Mouse (Mus musculus): ENCODE measurements at regions not wholly inside any gene's neighbourhood (a gene's known extent, or its start where the extent isn't known, plus 50 kb on each side); places are given as distances from the start of the nearest gene placed in this dataset.

DNA sequence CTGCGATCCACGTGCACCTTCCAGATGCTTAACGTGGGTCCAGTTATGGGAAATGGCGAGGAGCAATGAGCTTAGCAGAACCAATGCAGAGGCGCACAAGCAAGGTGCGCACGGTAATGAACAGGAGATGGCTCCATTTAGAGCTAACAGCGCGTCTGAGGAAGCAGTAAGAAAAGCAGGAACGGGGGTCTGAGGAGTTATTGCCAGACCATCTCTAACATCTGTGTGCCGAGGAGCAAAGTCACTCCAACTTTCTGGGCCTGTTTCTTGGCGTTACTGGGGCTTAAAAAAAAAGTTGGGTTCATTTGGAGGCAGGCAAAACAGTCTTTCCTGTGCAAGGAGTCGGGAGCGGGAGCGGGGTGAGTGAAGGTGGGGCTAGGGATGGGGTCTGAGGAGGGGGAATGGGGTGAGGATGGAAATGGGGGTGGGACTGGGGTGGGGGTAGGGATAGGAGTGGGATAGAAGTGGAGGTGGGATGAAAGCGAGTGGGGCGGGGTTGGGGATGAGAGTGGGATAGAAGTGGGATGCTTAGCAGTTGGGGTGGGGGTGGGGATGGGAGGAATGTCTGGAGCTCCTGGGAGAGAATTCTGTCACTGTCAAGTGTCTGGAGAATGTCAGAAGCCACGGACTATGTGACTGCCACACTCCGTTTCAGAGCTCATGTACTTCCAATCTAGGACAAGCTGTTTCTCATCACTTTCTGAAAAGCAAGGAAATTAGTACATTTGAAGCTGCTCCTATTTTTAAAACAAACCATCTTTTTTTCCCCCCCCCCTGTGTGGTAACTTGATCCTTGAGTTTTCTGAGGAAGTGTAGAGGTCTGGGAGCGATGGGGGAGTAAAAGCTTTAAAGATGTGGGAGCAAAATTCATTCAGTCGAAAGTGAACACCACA, 225.6 kb upstream of the Ccdc122 start:
- in situ Hi-C loops (cut with MboI; ENCODE audit: low pct_unique_long_range_greater_than_20kb in 1 of 2, low sequenced_read_pairs in 2 of 2, unreplicated experiment in 1 of 2), result no loop called here

DNA sequence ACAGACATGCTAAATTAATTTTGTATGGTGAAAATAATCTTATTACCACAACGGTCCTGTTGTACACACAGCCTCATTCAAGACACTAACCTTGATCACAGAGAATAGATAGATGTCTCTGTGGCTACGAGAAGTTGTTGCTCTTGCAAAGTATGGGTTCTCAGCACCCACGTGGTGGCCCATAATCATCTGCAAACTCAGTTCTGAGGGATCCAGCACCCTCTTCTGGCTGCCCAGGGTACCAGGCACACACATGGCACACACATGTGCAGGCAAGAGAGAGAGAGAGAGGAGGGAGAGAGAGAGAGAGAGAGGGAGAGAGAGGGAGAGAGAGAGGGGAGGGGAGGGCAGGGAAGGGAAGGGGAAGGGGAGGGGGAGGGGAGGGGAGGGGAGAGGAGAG, 226.5 kb upstream of the Ccdc122 start:
- in situ Hi-C loops (cut with MboI; ENCODE audit: low pct_unique_long_range_greater_than_20kb in 1 of 2, low sequenced_read_pairs in 2 of 2, unreplicated experiment in 1 of 2), result no loop called here

DNA sequence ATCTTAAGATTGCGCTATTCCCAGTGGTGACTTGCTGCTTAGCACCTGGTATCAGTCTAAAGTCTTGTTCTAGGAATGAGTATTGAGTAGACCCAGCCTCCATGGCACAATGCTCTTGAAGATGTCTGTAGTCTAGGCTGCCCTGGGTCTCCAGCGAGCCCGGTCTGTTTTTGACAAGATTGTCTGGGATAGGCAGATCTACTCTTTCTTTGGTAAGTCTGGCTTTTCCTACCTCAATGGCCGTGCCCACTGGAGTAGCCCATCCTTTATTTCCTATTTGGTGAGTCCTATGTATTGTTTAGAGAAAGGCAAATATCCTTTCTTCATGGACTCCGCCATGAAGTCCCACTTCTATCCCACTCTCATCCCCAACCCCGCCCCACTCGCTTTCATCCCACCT, 227.2 kb upstream of the Ccdc122 start:
- in situ Hi-C loops (cut with MboI; ENCODE audit: low pct_unique_long_range_greater_than_20kb in 1 of 2, low sequenced_read_pairs in 2 of 2, unreplicated experiment in 1 of 2), result no loop called here

GRCm38 (mm10) chr14:76805151-76805785, 231.3 kb upstream of the Ccdc122 start:
- in situ Hi-C loops (cut with MboI; ENCODE audit: low pct_unique_long_range_greater_than_20kb in 1 of 2, low sequenced_read_pairs in 2 of 2, unreplicated experiment in 1 of 2), result no loop called here

GRCm38 (mm10) chr14:76804447-76805150, 232.0 kb upstream of the Ccdc122 start:
- in situ Hi-C loops (cut with MboI; ENCODE audit: low pct_unique_long_range_greater_than_20kb in 1 of 2, low sequenced_read_pairs in 2 of 2, unreplicated experiment in 1 of 2), result no loop called here

DNA sequence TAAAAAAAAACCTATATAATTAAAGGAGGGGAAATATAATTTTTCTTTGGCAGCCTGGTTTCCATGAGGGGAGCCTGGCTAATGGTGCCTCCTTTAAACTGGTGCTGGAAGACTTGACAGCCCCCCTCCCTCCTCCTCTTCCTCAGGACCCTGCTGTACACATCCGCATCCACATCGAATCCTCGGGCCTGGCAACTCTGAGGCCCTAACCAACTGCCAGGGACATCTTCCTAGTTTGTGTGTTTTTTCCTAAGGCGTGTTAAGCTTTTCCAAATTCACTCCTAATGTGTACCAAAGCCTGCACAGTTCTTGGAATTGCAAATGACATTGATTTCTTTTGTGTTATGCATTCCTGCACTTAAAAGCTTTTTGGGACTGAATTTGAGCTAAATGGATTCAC, 236.4 kb upstream of the Ccdc122 start:
- in situ Hi-C loops (cut with MboI; ENCODE audit: low pct_unique_long_range_greater_than_20kb in 1 of 2, low sequenced_read_pairs in 2 of 2, unreplicated experiment in 1 of 2), result no loop called here

- in situ Hi-C loops (cut with MboI; ENCODE audit: low pct_unique_long_range_greater_than_20kb in 1 of 2, low sequenced_read_pairs in 2 of 2, unreplicated experiment in 1 of 2), result no loop called here
Measured at GRCm38 (mm10) chr14:76799741-76800140, 236.8 kb upstream of the Ccdc122 start.

DNA sequence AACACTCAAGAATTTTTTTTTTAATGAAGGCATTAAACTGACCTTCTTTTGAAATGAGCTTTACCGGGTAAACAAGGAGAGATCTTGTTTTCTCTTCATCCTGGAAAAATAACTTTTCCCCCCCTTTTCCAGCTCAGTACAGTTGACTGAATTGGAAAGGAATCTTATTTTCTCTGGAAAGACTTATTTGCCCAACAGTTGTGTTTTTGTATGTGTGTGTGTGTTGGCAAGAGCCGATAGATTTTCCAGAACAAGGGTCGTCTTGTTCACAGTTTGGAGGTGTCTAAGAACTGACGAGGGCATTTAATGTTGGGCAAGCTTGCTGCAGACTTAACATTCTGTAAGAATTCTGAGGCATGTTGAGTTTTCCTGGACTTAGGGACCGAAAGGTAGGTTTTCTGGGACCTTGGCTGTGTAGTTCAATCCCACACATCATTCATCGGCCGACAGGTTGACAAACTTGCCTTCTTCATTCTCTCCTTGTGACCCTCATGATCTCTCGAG, 237.6 kb upstream of the Ccdc122 start:
- in situ Hi-C loops (cut with MboI; ENCODE audit: low pct_unique_long_range_greater_than_20kb in 1 of 2, low sequenced_read_pairs in 2 of 2, unreplicated experiment in 1 of 2), result no loop called here

DNA sequence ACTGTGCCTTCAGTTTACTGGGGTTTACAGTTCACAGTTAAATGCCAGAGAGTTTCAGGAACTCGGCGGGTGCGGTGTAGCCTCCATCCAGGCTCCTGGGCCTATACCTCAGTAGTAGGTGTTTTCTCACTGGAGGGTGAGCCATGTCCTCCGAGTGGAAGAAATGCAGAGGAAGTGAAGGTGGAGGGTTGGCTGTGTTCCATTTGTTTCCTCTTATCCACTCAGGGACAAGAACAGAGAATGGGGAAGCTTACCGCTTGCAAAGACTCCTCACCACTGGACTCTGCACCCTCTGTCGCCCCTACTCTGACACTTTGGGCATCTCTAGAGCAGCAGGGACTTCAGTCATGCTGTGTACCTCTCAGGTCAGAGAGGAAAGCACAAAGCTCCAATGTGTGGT, 238.1 kb upstream of the Ccdc122 start:
- in situ Hi-C loops (cut with MboI; ENCODE audit: low pct_unique_long_range_greater_than_20kb in 1 of 2, low sequenced_read_pairs in 2 of 2, unreplicated experiment in 1 of 2), result no loop called here

DNA sequence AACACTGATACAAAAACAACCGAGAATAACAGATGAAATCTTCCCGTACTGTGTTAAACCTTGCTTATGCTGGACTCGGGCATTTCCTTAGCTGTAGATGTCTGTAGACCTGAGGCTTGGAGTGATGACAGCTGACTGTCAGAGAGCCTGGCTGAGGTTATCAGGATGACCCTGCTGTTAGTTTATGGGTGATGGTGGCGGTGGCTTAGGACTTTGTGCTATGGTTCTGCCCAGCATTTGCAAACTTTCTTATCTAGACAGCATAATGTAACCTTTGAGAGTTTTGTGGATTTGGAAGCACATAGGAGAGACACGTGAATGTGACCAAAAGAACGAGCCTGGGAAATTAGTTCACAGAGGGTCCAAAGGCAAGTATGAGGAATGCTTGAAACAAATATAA, 239.1 kb upstream of the Ccdc122 start:
- in situ Hi-C loops (cut with MboI; ENCODE audit: low pct_unique_long_range_greater_than_20kb in 1 of 2, low sequenced_read_pairs in 2 of 2, unreplicated experiment in 1 of 2), result no loop called here

DNA sequence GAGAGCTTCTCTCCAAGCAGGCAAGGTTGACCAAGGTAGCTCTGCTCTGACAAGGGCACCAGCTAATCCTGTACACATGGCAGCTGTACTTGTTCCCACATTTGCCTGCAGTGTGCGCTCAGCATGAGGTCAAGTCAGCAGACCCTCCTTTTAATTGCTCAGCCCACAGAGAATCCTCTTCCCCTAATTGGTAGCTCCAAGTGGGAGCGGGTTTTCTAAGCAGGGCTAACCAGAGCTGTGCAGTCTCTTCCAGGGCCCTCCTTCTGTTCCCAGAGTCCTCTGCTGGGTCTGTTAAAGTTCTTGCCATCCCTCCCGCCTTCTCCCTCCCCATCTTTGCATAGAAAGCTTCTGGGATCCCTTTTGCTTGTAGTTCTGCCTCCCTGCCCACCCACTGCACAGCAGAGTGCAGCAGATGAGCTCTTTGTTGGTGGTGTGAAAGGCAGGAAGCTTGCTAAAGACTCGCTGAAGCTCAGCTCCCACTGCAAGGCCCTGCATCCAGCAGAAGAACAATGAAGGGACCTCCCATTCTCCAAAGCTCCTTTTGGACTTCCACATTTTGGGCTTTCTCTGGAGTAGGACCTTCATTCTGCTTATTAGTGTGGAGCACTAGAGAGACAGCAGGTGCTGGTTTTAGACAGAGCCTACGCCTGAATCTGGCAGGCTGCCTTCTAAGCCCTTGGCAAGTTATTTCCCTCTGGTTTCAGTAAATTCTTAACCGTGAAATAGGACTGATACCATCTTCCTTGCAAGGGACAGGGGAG, 235.3 kb upstream of the Serp2 start:
- in situ Hi-C loops (cut with MboI; ENCODE audit: low pct_unique_long_range_greater_than_20kb in 1 of 2, low sequenced_read_pairs in 2 of 2, unreplicated experiment in 1 of 2), result no loop called here

DNA sequence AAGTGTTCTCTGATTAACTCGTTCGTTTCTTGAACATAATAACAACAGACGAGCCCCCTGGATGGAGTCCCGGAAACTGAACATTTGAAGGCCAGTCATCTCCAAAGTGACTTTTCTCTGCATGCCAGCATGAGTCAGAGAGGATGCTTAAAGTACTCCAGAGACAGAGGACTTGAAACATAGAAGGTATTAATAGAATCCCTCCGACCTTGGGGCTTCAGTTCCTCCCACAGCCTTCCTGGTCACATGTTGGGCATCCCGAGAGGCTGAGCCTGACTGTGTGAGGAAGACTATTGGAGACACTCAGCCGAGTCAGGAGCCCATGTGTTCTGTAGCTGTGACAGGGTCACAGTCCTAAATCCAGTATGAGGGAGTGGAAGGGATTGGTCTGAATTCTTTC, 232.7 kb upstream of the Serp2 start:
- in situ Hi-C loops (cut with MboI; ENCODE audit: low pct_unique_long_range_greater_than_20kb in 1 of 2, low sequenced_read_pairs in 2 of 2, unreplicated experiment in 1 of 2), result no loop called here

DNA sequence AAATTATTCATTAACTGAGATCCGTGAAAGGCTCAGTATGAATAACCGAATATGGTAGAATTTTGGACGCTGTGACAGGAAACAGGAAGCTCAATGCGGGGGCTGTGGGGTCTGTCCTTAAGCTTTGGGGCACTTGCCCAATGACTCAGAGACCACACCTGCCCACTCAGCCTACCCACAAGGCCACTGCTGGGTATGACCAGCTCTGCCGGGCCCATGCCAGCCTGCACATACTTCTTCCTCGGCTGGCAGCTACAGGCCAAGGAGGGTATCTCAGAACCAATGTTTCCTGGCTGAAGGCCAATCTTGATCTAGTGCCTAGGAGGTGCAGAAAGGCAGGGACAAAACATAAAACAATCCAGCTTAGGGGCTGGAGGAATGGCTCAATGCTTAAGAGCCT, 230.9 kb upstream of the Serp2 start:
- in situ Hi-C loops (cut with MboI; ENCODE audit: low pct_unique_long_range_greater_than_20kb in 1 of 2, low sequenced_read_pairs in 2 of 2, unreplicated experiment in 1 of 2), result no loop called here

GRCm38 (mm10) chr14:76786214-76786613, 229.5 kb upstream of the Serp2 start:
- in situ Hi-C loops (cut with MboI; ENCODE audit: low pct_unique_long_range_greater_than_20kb in 1 of 2, low sequenced_read_pairs in 2 of 2, unreplicated experiment in 1 of 2), result no loop called here

GRCm38 (mm10) chr14:76781524-76781880, 224.8 kb upstream of the Serp2 start:
- in situ Hi-C loops (cut with MboI; ENCODE audit: low pct_unique_long_range_greater_than_20kb in 1 of 2, low sequenced_read_pairs in 2 of 2, unreplicated experiment in 1 of 2), result no loop called here

DNA sequence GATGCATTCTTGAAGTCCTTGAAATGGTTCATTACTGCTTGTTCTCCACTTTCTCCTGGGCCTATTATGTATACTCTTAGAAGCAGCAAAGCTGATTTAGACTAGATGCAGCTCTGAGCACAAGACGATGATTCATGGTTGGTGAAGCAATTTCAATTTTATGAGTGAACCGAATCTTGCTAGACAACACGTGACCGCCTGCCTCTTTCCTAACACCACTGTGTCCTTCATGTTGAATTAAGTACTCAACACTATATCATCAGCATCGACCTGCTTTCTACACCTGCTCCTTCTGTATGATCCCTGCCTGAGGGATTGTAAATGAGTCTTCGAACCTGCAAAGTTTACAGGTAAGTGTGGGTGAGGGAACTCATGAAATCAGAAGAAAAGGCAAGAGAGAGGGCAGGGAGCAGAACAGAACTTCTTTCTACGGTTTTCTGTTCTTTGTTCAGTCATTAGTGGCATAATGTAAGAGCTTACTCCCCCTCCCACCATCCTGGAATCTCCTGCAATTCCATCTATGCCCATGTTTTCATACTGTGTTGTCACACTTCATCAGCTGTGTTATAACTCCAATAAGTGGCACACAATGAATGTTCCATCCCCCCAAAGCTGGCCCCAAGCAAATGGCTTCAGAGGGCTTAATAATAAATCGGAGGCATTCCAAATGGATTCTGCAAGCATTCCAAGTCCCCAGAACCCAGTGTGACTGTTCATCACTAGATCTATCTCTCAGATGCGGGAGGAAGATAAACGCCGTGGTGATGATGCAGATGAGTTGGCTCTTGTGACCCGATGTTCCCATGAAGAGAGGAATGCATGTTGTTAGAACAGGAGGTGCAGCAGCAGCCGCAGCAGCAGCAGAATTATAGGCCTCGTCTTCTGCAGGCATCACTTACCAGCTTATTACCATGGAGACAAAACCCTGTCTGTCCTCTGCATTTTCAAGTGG, 224.2 kb upstream of the Serp2 start:
- in situ Hi-C loops (cut with MboI; ENCODE audit: low pct_unique_long_range_greater_than_20kb in 1 of 2, low sequenced_read_pairs in 2 of 2, unreplicated experiment in 1 of 2), result no loop called here

DNA sequence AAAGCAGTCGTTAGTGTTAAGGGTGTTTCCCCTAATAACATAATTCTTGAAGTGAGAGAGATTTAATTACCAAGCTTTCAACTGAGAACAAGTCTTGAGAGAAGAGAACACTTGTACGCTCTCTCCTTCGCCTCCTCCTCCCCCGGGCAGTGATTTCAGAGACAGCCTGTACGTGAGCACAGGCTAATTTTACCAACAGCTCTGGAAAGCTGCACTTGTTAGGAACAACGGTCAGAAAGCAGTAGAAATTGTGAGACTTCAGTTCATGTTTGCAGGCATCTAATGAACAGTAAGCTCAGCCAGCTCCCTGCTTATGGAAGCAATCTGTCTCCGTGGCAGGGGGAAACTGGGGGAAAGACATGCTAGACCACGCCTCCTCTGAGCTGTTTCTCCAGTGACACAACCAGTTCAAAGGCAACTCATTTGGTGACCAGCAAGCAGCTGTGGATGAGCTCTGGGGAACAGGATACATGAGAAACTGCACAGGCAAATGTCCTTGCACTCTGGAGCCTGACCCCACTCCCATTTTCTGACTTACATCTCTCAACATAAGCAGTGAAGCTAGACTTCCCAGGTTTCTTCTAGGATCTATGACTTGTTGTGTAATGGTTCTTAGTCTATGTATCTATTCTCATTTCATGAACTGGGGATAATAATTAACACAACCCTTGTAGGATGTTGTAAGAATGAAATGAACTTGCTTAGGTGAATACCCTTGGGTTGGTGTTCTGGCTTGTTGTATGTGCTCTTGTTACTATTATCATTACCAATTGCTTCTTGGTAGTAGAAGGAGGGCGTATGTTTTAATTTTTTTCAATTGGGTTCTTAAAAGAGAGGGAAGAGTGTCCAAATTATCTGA, 222.1 kb upstream of the Serp2 start:
- in situ Hi-C loops (cut with MboI; ENCODE audit: low pct_unique_long_range_greater_than_20kb in 1 of 2, low sequenced_read_pairs in 2 of 2, unreplicated experiment in 1 of 2), result no loop called here
